Mouse (Mus musculus): ENCODE data around the gene Hoxa10. TPM values are rescaled to one million over a fixed set of nuclear protein-coding genes. Genes with fewer than 3 reads are reported as not detected.

Hoxa10 gene
- polyA plus RNA-seq, 1 experiment from 2014 or later = 20.2 TPM

DNA sequence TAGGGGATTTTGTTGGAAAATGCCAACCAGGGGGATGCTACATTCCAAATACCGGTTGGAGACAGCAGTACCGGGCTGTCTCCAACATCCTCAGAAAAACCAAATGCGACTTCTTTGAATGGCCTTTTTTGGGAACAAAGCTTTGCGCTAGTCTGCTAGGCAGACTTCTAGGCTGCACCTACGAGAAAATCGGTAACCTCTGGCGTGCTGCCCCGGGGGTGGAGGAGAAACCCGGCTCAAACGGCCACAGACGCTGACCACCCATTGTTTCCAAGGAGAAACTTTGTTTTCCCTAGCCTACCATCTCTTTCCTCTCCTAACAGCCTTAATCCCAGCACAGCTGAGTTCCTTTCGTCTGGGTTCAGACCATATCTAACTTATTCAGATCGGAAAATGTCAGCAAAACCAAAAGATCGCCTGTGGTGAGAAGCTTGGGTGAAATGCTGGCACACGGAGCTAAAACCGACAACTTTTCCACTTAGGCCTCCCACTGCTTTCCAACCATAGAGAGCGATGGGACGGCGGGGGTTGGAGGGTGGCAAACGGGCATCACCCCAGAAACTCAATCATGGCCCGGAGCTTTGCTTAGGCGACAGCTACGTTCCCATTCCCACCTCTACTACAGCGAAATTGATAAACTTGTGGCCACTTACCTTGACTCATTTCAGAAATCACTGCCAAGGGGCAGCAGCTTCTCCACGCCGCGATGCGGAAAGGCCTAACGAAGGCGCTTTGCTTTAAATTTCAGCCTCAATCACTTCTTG, 847 bp downstream of the Hoxa10 start:
- H3K4me1 ChIP-seq (replicated peaks) = peaks cover 9% of the 10 kb centered on the region; the same call in 1 of the 2 replicates
- 2% methylated on average over 30 of the region's 30 CpGs for WGBS
- peak overlapping the region; percentile 25 for H3K27ac ChIP-seq
- peak overlapping the region; percentile 26 for H3K4me3 ChIP-seq (replicated peaks)
- H3K9me3 ChIP-seq = no peaks in the 10 kb centered on the region
- H3K27me3 ChIP-seq (replicated peaks) = peaks cover 89% of the 10 kb centered on the region
- no peaks in the 10 kb centered on the region for H3K36me3 ChIP-seq
- ATAC-seq = no peak
- 0 out of 2 replicates have a peak overlapping the region, but pooled peaks have one; percentile 3 for H3K9ac ChIP-seq
- H3K4me2 ChIP-seq (replicated peaks) = peak overlapping the region; percentile 40

DNA sequence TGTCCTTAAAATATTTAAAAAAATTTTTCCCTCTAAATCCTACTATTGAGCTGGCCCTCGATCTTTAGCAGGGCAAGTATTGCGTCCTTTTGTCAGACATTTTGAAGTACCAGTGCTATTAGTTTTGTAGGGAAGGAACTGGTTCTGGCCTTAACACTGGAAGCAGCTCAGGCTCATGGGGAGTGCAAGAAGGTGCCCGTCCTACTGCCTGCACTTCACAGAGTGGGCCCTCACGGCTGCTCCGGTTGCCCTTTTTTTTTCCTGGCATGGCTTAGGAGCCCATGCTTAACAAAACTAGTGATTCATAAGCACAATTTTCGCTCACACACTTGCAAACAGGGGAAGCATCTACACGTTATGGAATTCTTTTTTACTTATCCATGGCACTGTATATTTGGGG, 1.7 kb downstream of the Hoxa10 start:
- Histone ChIP-seq H3K27me3 (replicated peaks) (peaks cover 91% of the 10 kb centered on the region), H3K27ac (no peak overlapping the region)

DNA sequence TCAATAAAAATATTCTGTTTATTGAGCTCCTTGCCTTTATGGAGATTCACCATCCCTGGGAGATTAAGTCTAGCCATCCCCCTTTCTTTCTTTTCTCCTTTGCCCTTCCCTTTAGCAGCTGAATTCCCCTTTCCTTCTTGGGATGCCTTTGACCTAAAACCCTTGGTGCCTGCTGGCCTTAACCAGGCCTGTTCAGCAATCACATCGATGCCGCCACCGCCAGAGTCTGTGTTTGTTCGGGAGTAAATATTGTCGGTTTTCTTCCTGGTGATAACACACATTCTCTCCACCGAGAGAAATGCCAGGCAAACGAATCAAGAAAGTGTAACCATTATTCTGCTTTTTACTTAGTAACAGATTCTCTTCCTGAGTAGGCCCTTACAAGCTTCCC, 2.5 kb downstream of the Hoxa10 start:
- Histone ChIP-seq H3K9ac (no peak overlapping the region), H3K27ac (no peak overlapping the region)
- no peak for ATAC-seq

More for the DNA sequence above, 1.7 kb downstream of the Hoxa10 start:
- Histone ChIP-seq H3K9ac (no peak overlapping the region; the same call in 1 of the 2 replicates), H3K36me3 (no peaks in the 10 kb centered on the region), H3K4me3 (replicated peaks) (0 out of 2 replicates have a peak overlapping the region, but pooled peaks have one; percentile 9), H3K9me3 (no peaks in the 10 kb centered on the region), H3K4me2 (replicated peaks) (no peak overlapping the region), H3K4me1 (replicated peaks) (peaks cover 16% of the 10 kb centered on the region)
- WGBS = 4% methylated on average over 7 of the region's 7 CpGs
- ATAC-seq = no peak

DNA sequence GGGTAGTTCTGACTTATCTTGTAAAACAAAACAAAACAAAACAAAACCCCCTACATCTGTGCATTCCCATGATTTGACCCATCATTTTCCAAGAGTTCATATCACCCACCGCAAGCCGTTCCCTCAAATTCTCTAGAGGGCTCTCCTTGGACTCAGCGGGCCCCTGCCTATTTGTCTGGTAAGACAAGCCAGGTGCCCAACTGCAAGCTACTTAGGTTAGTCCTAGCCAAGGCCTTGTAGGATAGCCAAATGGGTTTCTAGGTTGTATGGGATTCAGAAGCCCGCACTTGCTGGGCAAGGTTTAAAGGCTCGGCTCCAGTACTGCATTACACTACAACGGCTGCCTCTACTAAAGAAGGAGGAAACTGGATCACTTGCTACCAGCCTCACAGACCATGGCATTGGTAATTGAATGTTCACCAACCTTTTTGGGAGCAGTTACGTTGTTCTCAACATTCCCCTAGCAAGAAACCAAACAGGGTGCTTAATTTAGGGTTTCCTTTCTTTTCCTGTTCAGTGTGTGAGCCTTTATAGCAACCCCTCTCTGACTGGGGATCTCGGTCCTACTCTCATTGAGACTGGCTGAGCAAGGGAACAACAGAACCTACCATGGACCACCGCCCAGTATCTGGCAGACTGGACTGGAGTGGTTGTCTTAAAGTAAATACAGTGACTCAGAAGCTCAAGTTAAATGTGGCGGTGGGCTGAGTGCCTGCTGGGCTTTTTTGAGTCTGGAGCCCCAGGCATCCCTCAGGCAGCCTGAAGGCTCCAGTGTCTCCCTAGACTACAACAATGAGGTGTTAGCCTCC, 3.1 kb downstream of the Hoxa10 start:
- Histone ChIP-seq H3K27ac (no peak overlapping the region), H3K4me1 (replicated peaks) (peaks cover 14% of the 10 kb centered on the region), H3K9me3 (no peaks in the 10 kb centered on the region), H3K4me3 (replicated peaks) (peak overlapping the region; percentile 2; the same call in 1 of the 2 replicates), H3K27me3 (replicated peaks) (peaks cover 91% of the 10 kb centered on the region), H3K4me2 (replicated peaks) (peak overlapping the region; percentile 28), H3K9ac (no peak overlapping the region; the same call in 1 of the 2 replicates), H3K36me3 (no peaks in the 10 kb centered on the region)
- WGBS = 12% methylated on average over 10 of the region's 10 CpGs
- no peak for ATAC-seq

More for the DNA sequence above, 2.5 kb downstream of the Hoxa10 start:
- 5% methylated on average over 7 of the region's 7 CpGs for WGBS
- Histone ChIP-seq H3K36me3 (no peaks in the 10 kb centered on the region), H3K4me2 (replicated peaks) (peak overlapping the region; percentile 28), H3K4me1 (replicated peaks) (peaks cover 14% of the 10 kb centered on the region), H3K27me3 (replicated peaks) (peaks cover 91% of the 10 kb centered on the region), H3K4me3 (replicated peaks) (peak overlapping the region; percentile 2; the same call in 1 of the 2 replicates), H3K9me3 (no peaks in the 10 kb centered on the region)

DNA sequence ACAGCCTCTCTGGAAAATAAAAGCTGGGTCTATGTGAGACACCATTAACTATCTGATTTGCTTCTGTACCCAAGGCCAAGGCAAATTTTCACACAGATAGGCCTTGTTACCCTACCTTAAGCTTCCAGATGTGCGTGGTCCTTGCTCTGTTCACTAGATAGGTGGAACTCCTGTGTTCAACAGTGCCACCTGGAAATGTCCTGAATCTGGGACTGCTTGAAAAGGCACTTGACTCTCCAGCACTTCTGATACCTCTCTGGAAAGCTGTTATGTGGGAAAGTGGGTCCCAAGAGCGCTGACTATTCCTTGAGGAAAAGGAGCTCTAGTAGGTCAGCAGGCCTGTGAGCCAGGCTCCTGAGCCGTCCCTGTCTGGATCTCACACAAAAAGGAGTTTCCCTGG, 3.8 kb downstream of the Hoxa10 start:
- Histone ChIP-seq H3K27me3 (replicated peaks) (peaks cover 92% of the 10 kb centered on the region), H3K4me3 (replicated peaks) (no peak overlapping the region), H3K27ac (no peak overlapping the region), H3K4me2 (replicated peaks) (0 out of 2 replicates have a peak overlapping the region, but pooled peaks have one; percentile 9), H3K36me3 (no peaks in the 10 kb centered on the region), H3K9ac (no peak overlapping the region), H3K9me3 (no peaks in the 10 kb centered on the region), H3K4me1 (replicated peaks) (peaks cover 18% of the 10 kb centered on the region)
- no peak for ATAC-seq
- WGBS = 17% methylated on average over 3 of the region's 3 CpGs

DNA sequence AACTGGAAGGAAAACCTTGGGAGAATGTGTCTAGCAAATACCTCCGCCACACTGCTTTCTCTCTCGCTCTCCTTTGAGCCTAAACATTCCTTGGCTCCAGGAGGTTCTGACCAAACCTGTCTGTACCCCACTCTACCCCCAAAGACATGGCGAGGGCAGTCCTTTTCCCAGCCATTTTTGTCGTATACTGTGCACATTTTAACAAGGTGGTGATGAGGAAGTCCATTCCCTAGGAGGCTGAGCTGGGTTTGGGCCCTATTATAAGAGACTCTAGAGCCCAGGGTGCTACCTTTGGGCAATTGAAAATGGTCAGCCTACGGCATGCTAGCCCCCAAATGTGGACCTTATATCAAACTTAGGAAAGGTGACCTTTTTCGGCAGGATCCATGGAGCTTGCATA, 4.8 kb downstream of the Hoxa10 start:
- H3K27ac ChIP-seq = no peak overlapping the region
- no peaks in the 10 kb centered on the region for H3K36me3 ChIP-seq
- ATAC-seq = no peak
- no peak overlapping the region for H3K9ac ChIP-seq
- peak overlapping the region; percentile 9; the same call in 1 of the 2 replicates for H3K4me2 ChIP-seq (replicated peaks)
- H3K9me3 ChIP-seq = no peaks in the 10 kb centered on the region
- H3K27me3 ChIP-seq (replicated peaks) = peaks cover 87% of the 10 kb centered on the region
- H3K4me3 ChIP-seq (replicated peaks) = no peak overlapping the region
- WGBS = 22% methylated on average over 6 of the region's 6 CpGs
- peaks cover 18% of the 10 kb centered on the region for H3K4me1 ChIP-seq (replicated peaks)

DNA sequence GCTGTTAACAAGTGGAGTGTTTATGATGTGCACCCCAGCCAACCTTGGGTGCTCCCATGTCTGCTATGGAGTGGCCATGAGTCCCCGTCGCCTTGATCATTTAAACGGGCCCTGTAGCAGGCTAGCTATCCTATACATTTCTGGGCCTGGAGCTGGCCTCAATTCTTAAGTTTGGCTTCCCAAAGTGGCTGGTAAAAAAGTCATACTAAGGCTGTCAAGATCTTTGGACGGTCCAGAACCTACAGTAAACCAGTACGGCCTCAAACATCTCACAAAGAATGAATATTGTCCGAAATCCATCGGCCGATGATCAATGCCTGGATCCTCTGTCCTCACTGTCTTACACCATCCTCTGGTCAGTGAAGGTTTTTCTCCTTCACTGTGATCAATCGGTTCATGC, 5.4 kb downstream of the Hoxa10 start:
- Histone ChIP-seq H3K36me3 (no peaks in the 10 kb centered on the region), H3K4me1 (replicated peaks) (peaks cover 17% of the 10 kb centered on the region), H3K9ac (no peak overlapping the region), H3K4me2 (replicated peaks) (peak overlapping the region; percentile 48), H3K9me3 (no peaks in the 10 kb centered on the region), H3K27me3 (replicated peaks) (peaks cover 87% of the 10 kb centered on the region), H3K27ac (no peak overlapping the region; the same call in 1 of the 2 replicates), H3K4me3 (replicated peaks) (peak overlapping the region; percentile 38; the same call in 1 of the 2 replicates)
- ATAC-seq = no peak
- WGBS = 29% methylated on average over 9 of the region's 9 CpGs

DNA sequence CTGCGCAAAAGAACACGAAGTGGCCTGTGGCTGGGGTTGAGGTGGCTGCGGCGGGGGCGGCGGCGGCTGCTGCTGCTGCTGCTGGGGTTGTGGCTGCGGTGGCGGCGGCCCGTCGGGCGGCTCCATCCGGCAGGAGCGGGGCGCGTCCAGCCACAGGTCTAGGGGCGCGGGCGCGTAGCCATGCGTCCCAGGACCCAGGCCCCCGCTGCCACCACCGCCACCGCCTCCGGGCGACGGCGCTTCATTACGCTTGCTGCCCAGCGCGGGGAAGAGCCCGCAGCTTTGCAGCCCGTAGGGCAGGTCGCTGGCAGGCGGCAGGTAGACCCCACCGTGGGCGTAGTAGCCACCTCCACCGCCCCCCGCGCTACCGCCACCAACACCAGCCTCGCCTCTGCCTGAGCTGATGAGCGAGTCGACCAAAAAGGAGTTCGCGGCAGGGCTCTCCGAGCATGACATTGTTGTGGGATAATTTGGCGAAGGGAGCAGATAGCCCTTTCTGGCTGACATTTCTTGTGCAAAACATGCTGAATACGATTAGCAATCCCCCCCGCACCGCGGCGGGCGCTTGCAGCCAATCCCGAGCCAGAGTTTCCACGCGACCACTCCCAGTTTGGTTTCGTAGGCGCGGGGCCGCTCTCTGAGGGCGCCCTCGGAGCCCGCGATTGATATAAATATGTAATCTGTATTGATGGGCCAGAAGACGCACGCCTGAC, 6.1 kb downstream of the Hoxa10 start:
- H3K36me3 ChIP-seq = no peaks in the 10 kb centered on the region
- peaks cover 14% of the 10 kb centered on the region for H3K4me1 ChIP-seq (replicated peaks)
- peak overlapping the region; percentile 38 for H3K4me3 ChIP-seq (replicated peaks)
- peak; percentile 19 for ATAC-seq
- no peaks in the 10 kb centered on the region for H3K9me3 ChIP-seq
- peak overlapping the region; percentile 48 for H3K4me2 ChIP-seq (replicated peaks)
- H3K27ac ChIP-seq = 0 out of 2 replicates have a peak overlapping the region, but pooled peaks have one; percentile 62
- H3K9ac ChIP-seq = peak overlapping the region; percentile 44
- H3K27me3 ChIP-seq (replicated peaks) = peaks cover 86% of the 10 kb centered on the region
- 1% methylated on average over 65 of the region's 68 CpGs for WGBS

DNA sequence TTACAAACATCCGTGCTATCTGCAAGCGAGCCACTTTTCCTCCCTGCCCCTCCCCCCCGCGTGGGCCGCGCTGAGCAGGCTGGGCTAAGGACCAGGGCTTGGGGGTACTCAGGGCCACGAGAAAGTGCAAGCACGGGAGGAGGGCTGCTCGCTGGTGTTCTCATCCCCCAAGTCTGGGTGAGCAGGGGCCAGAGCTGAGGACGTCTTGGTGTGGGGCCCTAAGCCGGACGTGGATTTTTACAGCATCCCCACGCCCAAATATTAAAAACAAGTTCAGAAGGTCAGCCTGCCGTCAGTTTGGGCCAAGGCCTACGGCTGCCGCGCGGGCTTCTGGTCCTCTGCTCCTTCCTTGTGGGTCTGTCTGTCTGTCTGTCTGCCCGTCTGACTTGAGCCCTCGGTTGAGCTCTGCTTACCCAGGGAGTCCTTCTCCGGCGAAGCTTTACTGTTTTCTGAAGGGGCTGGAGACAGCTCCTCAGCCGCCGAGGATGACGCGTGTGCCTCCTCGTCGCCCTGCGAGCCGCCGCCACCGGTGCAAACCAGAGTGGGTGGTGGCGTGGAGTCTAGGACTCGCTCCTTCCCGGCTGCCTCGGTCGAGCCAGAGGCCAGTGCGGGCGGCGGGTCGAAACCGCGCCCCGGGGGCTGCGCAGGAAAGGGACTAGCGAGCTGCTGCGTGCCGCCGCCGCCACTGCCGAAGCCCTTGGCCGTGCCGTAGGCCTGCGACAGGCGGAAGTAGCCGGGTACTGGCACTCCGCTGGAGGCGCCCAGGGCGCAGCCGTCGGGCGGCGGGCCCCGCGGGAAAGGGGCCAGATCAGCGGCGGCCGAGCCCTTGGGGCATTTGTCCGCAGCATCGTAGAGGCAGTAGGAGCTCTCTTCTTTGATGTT, 6.9 kb downstream of the Hoxa10 start:
- Histone ChIP-seq H3K4me2 (replicated peaks) (peak overlapping the region; percentile 48), H3K27ac (peak overlapping the region; percentile 48; the same call in 1 of the 2 replicates), H3K36me3 (no peaks in the 10 kb centered on the region), H3K9me3 (no peaks in the 10 kb centered on the region), H3K9ac (peak overlapping the region; percentile 44), H3K4me1 (replicated peaks) (peaks cover 14% of the 10 kb centered on the region), H3K4me3 (replicated peaks) (peak overlapping the region; percentile 38), H3K27me3 (replicated peaks) (peaks cover 88% of the 10 kb centered on the region)
- WGBS = 1% methylated on average over 70 of the region's 70 CpGs
- peak; percentile 21; the same call in 1 of the 2 replicates for ATAC-seq

DNA sequence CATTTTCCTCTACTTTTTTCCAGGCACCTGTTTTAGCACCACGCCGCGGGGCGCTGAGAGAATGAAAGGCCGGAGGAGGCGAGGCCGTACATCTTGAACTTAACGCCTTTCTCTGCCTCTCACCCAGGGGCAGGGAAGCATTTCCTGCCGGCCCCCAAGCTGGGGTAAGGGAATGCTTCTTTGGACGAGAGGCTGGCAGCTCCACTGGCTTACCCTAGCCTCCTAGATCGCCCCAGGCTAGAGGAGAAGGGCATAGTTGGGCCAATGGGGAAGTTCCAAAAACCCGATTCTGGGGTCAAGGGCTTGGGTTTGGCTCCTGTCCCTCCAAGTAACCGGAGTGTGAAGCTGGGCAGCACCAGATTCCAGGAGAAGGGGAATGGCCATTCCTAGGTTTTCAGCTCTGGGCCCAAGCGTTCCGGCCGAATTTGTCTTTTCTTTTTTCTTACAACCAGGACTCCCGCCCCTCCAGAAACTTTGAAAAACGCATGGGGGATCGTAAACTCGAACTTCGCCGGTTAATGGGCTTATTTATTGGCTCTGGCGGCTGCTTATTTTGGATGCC, 7.6 kb downstream of the Hoxa10 start:
- WGBS = 3% methylated on average over 23 of the region's 23 CpGs

DNA sequence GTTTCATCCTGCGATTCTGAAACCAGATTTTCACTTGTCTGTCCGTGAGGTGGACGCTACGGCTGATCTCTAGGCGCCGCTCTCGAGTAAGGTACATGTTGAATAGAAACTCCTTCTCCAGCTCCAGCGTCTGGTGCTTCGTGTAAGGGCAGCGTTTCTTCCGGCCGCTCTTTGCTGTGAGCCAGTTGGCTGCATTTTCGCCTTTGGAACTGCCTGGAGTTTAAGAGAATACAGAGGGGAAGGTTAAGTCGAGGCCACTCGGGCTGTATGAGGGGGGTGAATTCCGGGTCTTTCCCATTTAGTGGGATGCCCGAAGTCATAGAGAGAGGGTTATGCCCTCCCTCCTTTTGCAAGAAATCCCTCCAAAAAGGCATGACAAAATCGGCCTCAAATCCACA, 8.1 kb downstream of the Hoxa10 start:
- no peak for ATAC-seq
- H3K27me3 ChIP-seq (replicated peaks) = peaks cover 91% of the 10 kb centered on the region
- H3K4me1 ChIP-seq (replicated peaks) = peaks cover 14% of the 10 kb centered on the region
- H3K36me3 ChIP-seq = no peaks in the 10 kb centered on the region
- peak overlapping the region; percentile 48 for H3K4me2 ChIP-seq (replicated peaks)
- WGBS = under 1% methylated on average over 18 of the region's 18 CpGs
- peak overlapping the region; percentile 38 for H3K4me3 ChIP-seq (replicated peaks)
- no peak overlapping the region for H3K27ac ChIP-seq
- H3K9ac ChIP-seq = peak overlapping the region; percentile 44; the same call in 1 of the 2 replicates
- no peaks in the 10 kb centered on the region for H3K9me3 ChIP-seq

More for the DNA sequence above, 7.6 kb downstream of the Hoxa10 start:
- peaks cover 14% of the 10 kb centered on the region for H3K4me1 ChIP-seq (replicated peaks)
- H3K4me2 ChIP-seq (replicated peaks) = peak overlapping the region; percentile 48
- no peaks in the 10 kb centered on the region for H3K9me3 ChIP-seq
- H3K36me3 ChIP-seq = no peaks in the 10 kb centered on the region
- H3K27ac ChIP-seq = peak overlapping the region; percentile 48; the same call in 1 of the 2 replicates
- H3K4me3 ChIP-seq (replicated peaks) = peak overlapping the region; percentile 38
- H3K27me3 ChIP-seq (replicated peaks) = peaks cover 92% of the 10 kb centered on the region
- H3K9ac ChIP-seq = peak overlapping the region; percentile 44
- ATAC-seq = no peak
